Mouse (Mus musculus): ENCODE results near the gene Atp1b1.
A peak's percentile ranks its signal among the peaks of the same experiment; 100 is the strongest.

Gene Atp1b1

DNA sequence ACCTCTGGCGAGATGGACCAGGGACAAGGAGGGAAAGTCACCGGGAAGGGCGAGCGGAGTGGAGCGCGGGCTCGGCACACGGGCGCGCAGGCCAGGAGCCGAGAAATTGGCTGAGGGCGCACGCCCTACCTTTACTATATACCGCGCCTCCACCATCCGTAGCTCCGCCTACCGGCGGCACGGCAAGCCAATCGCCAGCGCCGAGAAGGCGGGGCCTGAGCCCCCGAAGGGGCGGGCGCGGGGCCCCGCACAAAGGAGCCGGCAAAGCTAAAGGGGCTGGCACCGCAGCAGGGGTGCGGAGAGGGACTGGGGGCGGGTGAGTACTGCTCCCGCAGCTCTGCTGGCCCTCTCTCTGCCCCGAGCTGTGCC is at the start of gene Atp1b1:
TSS of gene Atp1b1 (minus strand) at position 111 of the 369 bp plus-strand sequence.
- DNase-seq (ENCODE audit: low read depth) = peak; percentile 94

DNA sequence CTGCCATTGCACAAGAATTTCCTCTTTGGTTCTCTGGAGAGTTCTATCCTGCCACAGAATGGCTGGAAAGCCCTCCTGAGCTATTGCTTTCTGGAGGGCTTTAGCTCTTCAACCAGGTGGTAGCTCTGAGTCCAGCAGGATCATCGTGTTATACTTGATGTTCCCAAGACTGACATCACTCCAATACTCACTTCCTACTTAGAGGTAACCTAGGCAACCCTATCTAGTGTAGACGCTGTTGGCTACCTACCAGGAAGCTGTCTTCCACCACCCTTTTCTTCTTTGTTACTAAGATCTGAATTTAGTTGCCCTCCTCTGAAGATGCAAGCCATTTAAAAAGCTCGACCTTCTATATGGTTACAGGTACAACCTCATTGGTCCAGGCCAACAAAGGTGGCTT is 46.9 kb upstream of the Atp1b1 start:
- DNase-seq (ENCODE audit: low read depth) = peak; percentile 34

DNA sequence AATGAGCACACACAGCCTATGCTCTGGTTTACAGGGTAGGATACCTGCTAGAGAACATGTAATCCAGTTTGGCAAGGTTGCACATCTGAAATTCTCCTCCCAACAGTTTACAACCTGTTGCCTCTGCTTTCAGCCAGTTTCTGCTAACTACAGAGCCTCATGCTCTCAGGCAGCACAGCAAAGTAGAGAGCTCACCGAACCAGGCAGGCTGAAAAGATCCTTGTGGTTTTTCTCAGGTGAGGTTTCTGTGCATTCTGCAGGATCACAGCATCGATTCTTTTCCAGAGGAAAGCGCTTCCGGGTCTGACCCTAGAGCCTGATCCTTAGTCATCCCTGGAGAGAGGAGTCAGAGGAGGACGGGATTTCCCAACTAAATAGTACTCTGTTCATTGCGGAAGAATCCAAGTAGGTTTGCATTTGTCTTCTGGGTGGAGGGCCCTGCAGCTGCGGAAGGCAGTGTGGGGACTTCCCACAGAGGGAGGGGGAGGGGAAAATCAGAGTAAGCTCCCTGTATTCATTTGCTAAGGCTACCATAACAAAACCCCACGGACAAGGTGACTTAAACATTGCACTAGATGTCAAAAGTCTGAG is 45.1 kb upstream of the Atp1b1 start:
- DNase-seq (ENCODE audit: low read depth) = peak; percentile 82

DNA sequence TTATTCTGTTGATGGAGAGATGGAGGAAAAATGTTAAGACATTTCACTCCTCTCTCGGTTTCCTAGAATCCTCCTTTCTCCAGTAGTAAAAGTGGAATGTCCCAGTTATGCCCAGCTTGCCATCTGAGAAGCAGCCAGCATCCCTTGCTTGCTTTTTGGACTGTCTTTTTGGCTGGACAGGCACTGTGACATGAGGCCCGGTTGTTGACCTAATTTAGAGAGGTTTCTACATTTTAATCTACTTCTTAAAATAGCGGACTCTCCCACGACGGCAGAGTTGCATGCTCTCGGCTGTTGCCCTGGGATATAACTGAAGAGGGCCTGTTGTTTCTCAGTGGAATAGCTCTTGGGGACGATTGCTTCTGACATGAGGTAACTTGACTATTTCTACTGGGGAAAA is 44.1 kb upstream of the Atp1b1 start:
- DNase-seq (ENCODE audit: low read depth) = no peak

DNA sequence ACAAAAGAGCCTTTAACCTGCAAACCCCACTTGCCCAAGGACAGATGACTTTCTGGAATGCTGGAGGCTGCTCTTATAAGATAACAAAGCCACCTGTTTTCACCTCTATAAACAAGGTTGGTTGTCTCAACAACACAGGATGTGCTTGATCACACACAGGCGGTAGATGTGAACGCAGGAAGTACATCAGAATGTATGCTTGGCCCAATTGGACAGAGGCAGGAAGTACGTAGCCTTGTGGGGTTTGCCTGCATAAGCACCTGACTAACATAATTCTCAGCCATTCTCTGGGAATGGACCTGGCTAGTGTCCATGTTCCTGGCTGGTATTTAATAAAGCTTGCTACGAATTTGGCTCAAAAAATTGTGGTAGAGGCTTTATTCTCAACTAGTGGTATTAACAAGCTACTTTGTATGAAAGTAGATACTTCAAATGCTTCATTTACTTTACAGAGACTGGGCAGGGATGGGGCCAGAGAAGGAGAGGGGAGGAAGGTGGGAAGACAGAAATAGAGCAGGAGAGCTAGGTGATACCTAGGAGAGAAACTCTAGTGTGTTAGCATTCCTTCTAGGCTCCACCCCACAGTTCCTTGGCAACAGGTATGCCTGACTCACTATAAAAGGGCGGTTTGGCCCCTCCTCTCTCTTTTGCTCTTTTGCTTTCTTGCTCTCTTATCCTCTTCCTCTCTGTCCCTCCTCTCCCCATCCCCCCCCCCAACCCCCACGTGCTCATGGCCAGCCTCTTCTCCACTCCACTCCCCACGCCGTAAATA is 36.8 kb upstream of the Atp1b1 start:
- peak; percentile 69 for DNase-seq (ENCODE audit: low read depth)

DNA sequence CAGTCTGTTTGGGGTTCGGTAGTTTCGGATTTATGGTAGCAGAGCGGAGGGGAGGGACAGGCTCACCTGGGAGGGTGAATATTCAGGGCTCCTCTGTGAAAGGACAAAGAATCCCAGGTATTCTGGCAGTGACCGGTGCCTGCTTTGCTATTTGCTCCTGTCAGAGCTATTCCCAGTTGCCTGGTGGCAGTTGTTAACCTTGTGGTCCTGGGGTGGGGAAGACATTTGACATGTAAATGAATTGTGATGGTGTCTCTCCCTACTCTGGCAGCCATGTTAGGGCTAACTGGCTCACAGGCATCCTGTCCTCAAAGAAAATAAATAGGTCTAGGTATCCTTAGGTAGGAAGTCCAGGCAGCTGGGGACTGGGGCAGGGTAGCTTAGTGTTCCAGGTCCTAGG is 36.1 kb upstream of the Atp1b1 start:
- no peak for DNase-seq (ENCODE audit: low read depth)

DNA sequence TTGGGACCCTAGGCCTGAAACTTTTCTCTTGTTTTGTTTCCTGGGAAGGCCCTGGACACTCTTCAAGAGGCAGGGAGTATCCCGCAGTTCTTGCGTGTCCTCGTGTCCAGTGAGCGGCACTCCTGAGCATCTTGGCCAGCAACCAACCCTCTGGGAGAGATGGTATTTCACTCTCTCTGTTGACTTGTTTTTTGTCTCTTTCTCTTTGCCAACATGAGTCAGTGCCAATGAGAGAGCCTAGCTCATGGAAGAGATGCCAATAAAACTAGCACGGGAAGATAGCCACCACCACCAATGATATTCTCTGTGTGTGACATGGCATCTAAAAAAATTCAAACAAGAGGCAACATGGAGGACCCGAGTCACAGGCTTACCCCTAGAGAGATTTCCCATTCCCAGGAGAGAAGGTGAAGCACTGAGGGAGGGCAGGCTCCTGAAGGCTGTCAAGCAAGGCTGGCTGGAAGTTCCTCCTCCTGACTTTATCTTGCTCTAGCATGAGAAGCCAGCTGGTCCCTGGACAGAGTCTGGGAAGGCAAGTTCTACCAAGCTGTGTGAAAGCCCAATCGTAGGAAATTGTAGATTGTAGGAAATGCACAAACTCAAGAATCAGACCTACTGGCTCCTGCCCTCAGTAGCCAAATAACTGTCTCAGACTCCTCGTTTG is 35.0 kb upstream of the Atp1b1 start:
- no peak for DNase-seq (ENCODE audit: low read depth)

DNA sequence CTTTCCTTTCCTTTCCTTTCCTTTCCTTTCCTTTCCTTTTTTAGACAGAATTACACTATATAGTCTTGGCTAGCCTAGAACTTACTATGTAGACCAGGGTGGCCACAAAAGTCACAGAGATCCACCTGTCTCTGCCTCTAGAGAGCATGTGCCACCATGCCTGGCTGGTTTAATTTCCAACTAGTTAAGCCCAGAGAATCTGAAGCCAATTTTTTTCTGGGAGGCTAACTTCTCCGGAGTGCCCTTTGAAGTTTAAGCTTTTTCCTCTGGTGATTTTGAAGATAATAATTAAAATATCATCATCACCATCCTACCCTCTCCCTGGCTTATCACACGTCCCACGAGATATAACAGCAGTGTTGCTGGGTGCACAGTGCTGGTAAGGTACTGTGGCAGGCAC is 34.3 kb upstream of the Atp1b1 start:
- no peak for DNase-seq (ENCODE audit: low read depth)

DNA sequence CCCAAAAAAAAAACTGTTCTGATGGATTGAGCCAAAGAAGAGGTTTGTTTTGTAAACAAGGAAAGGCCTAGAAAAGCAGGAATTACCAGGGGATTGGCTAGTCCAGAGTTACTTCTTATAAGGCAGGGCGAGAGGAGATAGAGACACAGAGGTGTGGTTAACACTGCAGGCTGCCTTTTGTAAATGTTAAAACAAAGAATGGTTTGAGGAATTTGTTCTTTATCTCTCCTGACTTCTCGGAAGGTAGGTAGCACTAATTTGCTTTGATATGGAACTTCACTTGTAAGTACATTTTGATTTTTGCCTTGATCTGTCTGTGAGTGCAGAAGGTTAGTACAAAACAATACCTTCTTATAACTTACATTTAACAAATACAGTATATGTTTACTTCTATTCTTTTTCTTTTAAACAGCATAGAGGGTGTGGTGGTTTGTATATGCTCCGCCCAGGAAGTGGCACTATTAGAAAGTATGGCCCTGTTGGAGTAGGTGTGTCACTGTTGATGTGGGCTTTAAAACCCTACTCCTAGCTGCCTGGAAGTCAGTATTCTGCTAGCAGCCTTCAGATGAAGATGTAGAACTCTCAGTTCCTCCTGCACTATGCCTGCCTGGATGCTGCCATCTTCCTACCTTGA is 31.9 kb upstream of the Atp1b1 start:
- no peak for DNase-seq (ENCODE audit: low read depth)

DNA sequence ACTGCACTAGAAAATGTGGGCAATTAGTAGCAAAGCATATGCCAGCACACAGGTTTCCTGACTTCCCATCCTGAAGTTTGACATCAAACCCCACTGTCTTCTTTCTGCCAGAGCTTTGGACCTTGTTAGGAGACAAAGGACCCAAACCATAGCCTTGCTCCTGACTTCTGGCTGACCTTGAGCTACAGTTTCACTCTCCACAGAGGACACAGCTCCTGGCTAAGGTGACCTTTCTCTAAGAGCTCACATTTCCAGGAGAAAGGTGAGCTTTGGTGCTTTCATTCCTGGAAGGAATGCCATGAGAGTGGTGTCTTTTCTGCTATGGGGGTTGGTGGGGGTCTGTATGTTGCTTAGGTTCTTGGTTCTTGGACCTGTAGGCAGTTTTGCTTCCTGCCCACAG is 25.6 kb upstream of the Atp1b1 start:
- no peak for DNase-seq (ENCODE audit: low read depth)

DNA sequence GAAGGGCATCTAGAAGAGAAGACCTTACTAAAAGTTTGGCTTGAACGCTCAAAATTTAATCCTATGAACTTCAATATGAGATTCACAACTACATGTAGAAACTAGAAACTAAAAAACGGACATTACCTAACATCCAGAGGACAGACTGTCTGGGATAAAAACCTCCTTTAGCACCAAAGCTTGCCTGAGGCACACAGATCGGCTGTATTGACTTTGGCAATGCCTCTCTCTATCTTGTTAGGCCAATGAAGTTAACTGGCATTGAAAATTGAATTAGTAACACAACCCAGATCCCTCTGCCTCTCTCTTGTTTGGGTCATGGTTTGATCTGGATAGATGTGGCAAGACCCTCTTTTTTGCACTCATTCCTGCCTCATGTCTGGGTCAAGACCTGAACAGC is 24.7 kb upstream of the Atp1b1 start:
- no peak for DNase-seq (ENCODE audit: low read depth)

DNA sequence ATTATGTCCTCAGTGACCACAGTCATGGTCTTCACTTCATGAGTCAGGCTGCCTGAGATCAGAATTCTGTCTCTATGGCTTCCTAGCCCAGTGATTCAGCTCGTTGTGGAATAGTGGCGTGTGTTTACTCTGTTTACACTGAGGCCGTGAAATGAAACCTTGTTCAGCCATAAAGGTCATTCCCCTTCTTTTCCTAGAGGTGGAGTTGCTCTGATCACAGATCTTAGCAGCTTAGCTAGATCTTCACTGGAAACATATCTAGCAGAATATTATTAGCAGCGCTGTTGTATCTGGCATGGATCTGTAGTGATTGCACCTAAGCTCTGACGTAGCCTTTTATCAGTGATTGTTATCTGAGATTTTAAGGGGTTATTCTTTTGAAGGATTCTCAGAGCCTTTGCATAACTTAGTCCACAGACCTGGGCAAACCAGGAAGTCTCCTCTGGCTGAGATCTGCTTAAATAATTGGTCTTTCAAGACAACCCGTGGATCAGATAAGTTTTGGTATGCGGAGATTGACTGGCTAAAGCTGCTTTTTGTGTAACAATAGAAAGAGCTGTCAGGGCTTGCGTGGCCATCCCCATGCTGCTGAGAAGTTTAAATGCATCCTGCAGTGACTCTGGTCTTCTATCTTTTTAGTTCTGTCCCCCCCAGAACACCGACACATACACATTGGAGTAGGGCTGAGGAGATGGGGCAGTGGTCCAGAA is 23.6 kb upstream of the Atp1b1 start:
- DNase-seq (ENCODE audit: low read depth) = no peak

DNA sequence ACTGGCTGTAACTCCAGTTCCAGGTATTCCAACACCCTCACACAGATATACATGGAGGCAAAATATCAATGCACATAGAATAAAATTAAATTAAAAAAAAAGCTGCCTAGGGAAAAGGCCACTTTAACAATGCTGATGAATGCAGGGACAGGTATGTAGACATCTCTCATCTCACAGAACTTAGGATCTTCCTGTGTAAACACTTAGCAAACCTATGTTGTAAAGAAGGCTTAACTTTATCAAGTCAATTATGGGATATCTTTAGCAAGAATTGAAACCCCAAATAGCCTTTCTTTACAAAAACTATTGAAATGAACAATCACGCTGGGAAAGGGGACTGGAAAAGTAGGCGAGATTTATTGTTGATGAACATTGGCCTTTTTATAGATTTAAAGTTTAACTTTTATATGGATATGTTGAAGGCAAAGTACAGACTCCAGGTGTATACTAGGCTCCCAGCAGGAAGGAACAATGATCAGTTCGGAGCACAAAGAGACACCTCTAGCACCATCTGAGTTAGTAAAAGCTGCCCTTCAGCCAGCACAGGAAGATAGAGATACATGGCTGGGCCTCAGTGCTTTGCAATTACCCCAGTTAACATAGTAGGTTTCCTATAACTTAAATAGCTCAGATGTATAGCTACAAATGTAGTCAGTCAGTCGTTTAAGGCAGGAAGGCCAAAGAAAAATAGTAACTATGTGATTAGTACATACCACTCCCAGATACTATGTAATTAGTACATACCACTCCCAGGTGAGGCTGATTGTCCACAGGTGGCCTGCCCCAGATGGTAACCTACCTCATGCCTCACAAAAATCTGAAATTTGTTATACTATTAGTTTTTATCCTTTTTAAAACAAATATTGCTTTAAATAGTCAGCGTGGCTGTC is 22.8 kb upstream of the Atp1b1 start:
- no peak for DNase-seq (ENCODE audit: low read depth)

DNA sequence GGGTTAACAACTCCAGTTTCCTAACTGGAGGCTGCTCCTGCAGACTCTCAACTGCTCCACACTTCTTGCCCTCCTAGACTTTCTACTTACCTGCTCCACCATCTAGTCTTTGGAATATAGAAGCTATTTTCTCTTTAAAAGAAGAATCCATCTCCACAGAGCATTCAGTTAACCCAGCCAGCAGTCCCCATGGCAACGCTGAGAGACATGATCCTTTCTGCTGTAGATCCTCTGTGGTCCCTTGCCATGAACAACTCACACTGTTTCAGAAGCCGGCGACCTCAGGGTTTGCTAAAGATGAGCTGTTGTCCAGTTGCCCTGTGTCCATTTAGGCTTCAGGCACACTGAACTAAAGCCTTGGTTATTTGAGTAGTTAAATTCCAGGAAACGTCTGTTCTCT is 17.7 kb upstream of the Atp1b1 start:
- DNase-seq (ENCODE audit: low read depth) = no peak

DNA sequence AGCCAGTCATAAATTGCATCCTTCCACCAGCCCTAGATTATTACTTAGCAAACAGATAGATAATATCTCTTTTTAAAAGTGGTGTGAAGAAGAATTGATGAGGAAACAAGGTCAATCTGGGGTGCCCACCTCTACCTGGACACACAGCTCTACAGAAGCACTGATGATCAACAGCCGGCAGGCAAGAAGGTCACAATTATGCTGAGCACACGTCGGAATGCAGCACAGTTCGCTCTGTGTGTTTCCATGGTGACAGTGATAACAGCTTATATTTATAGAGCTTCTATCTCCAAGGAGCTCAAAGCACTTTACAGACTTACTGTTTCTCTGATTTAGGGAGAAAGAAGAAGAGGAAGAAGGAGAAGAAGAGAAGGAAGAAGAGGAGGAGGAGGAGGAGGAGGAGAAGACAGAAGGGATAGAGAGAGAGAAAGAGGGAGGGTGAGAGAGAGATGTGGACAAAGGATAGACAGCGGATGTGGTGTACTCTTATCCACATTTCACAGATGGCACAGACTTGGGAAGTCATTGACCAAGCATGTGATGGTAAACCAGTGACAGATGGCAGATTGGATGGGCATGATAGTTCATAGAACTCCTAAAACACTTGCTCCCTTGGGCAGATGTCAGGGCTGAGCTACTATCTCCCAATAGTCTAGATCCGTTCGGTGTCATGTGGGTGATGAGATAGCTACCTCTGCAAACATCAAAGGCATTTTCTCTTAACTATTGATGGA is 16.8 kb upstream of the Atp1b1 start:
- no peak for DNase-seq (ENCODE audit: low read depth)

DNA sequence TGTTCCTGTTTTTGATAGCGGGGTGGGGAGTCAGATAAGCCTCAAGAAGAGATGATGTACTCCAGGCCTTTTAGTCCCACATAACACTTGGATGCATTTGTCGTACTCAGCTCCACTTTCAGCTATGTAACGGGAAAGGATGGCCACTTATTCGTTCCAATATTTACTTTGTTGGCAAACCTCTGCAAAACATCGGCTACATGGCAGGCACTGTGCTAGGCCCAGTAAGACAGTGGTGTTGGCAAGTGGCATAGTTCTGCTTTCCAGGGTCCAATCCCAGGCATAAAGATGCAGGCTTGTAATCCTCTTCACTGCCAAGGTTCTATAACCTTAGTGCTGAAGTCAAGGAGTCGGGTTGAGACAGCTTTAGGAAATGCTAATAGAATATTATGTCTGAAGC is 16.2 kb upstream of the Atp1b1 start:
- DNase-seq (ENCODE audit: low read depth) = no peak

DNA sequence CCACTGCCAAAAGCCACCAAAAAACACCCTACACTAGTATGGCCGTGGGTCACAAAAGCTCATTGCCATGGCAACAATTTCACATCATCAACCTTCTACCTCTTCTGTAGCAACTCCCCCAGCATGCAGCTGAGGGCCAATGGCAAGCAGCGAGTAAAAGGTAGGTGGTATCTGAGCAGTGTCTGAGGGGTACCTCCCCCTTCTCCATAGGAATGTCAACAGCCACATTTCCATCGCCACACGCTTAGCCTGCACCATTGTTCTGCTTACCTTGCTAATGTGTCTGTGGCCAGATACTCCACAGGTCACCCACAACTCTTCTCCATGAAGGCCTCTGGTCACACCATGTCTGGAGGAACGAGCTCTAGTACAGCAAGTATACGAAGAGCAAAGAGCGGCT is 15.2 kb upstream of the Atp1b1 start:
- DNase-seq (ENCODE audit: low read depth) = no peak

DNA sequence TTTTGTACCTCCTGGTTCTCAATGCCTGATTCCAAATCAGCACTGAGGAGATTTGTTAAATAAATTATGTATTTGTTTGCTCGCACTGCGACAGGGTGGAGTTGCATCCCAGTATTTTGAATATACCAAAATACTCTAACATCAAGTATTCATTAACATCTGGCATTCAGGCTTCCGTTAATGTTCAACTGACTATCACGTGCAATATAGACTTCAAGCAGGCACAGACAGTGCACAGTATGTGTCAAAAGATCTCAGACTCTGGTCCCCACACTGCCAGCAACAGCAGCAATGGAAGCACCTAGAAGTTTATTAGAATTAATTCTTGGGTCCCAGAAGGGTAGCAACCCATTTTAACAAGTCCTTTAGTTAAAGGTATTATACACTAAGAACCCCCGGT is 13.5 kb upstream of the Atp1b1 start:
- no peak for DNase-seq (ENCODE audit: low read depth)

DNA sequence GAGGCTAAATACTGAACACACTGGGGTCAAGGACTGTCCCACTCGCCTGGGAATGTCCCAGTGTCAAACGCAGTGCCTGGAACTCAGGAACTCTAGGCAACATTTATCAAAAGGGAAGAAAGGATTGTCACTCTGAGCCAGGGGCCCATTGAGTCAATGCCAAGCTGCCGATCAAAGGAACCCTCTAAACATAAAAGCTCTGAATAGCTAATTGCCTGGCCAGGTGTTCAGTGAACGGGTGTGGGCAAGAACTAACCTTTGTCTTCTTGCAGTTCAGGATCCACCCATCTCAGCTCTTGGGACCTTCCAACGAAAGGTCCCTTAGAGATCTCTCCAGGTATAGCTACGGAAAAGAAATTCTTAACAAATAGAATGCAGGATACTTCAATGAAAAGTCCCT is 12.8 kb upstream of the Atp1b1 start:
- no peak for DNase-seq (ENCODE audit: low read depth)

DNA sequence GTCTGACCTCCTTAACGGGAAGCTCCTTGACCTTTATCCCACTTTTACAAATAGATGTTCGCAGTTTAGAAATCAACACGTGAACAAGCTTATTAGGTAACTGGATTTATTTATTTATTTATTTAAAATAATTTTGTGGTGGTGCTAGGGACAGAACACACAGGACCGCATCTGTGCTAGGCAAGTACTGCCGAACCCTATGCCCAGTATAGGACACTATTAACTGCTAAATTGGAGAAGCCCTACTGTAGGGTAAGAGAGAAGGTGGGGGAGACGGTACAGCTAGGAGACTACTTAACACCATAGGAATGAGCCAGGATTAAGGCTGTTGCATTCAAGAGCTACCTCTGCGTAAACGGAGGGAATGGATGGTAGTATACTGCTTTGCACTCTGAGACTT is 10.2 kb upstream of the Atp1b1 start:
- no peak for DNase-seq (ENCODE audit: low read depth)

DNA sequence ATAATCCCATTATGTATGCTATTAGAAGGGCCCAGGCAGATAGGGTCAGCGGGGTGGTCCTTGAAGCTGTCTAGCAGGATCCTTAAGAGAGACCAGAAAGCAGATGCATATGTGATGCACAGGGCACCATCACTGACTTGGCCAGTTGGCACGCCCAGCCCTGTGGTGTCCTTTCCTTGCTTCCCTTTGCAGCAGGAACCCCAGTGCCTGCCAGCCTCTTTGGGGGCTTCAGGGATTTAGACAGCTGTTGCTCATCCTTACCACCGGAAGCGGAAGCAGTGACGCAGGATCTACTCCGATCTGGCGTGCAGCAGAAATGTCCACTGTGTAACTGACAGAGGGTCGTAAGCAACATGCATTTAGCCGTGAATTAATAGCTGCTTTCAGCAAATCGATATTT is 9.3 kb upstream of the Atp1b1 start:
- no peak for DNase-seq (ENCODE audit: low read depth)

Data from naive thymus-derived CD4-positive, alpha-beta T cell, adult 2 months (primary cell).